Mouse (Mus musculus): ENCODE measurements around the gene Tmppe. TPM values are rescaled to one million over a fixed set of nuclear protein-coding genes. Genes with fewer than 3 reads are reported as not detected.

Gene Tmppe
- polyA plus RNA-seq, 1 experiment from 2014 or later, result 8.7 TPM

- Histone ChIP-seq H3K9ac (replicated peaks) (no peak overlapping the region), H3K9me3 (no peaks in the 10 kb centered on the region), H3K27me3 (no peaks in the 10 kb centered on the region), H3K27ac (replicated peaks) (no peak overlapping the region), H3K4me3 (no peak overlapping the region), H3K4me1 (no peaks in the 10 kb centered on the region), H3K4me2 (replicated peaks) (no peak overlapping the region), H3K36me3 (peaks cover 7% of the 10 kb centered on the region; the same call in 1 of the 2 replicates)
- ATAC-seq (ENCODE audit: low FRiP score, low read depth), result no peak
- WGBS, result 84% methylated on average over 7 of the region's 7 CpGs
These were observed 50.7 kb downstream of the Tmppe start for GRCm38 (mm10) chr9:114451615-114452014.

GRCm38 (mm10) chr9:114452418-114452817, 51.5 kb downstream of the Tmppe start:
- no peaks in the 10 kb centered on the region for H3K4me1 ChIP-seq
- H3K9me3 ChIP-seq, result no peaks in the 10 kb centered on the region
- H3K27me3 ChIP-seq, result no peaks in the 10 kb centered on the region
- H3K27ac ChIP-seq (replicated peaks), result no peak overlapping the region
- no peak overlapping the region for H3K4me2 ChIP-seq (replicated peaks)
- H3K36me3 ChIP-seq, result peaks cover 14% of the 10 kb centered on the region
- 92% methylated on average over 6 of the region's 6 CpGs for WGBS
- no peak overlapping the region for H3K4me3 ChIP-seq
- H3K9ac ChIP-seq (replicated peaks), result no peak overlapping the region
- ATAC-seq (ENCODE audit: low FRiP score, low read depth), result no peak

- Histone ChIP-seq H3K4me2 (replicated peaks) (no peak overlapping the region), H3K9me3 (no peaks in the 10 kb centered on the region), H3K36me3 (peaks cover 14% of the 10 kb centered on the region), H3K4me1 (no peaks in the 10 kb centered on the region), H3K4me3 (no peak overlapping the region), H3K9ac (replicated peaks) (no peak overlapping the region), H3K27me3 (no peaks in the 10 kb centered on the region), H3K27ac (replicated peaks) (no peak overlapping the region)
- no peak for ATAC-seq (ENCODE audit: low FRiP score, low read depth)
- WGBS, result 73% methylated on average over 2 of the region's 2 CpGs
These were observed 54.5 kb downstream of the Tmppe start for GRCm38 (mm10) chr9:114455420-114455819.

Other genes starting within 250 kb of the Tmppe start
- gene Bcl2a1c, start 71.0 kb upstream of the Tmppe start, polyA plus RNA-seq (2016; fragmentation: Nextera tagmentation; extraction: Ambion mirVana), result not detected in 2 replicates
- gene Crtap, start 10.4 kb upstream of the Tmppe start, polyA plus RNA-seq (2016; fragmentation: Nextera tagmentation; extraction: Ambion mirVana), result 40.0 and 48.3 TPM in 2 replicates
- 23.0 and 24.6 TPM in 2 replicates for gene Glb1, start within 50 bp of the Tmppe start, polyA plus RNA-seq (2016; fragmentation: Nextera tagmentation; extraction: Ambion mirVana)
- gene Ccr4, start 103.8 kb downstream of the Tmppe start, polyA plus RNA-seq (2016; fragmentation: Nextera tagmentation; extraction: Ambion mirVana), result not detected in 2 replicates
- gene C130032M10Rik, start 114.6 kb downstream of the Tmppe start, polyA plus RNA-seq (2016; fragmentation: Nextera tagmentation; extraction: Ambion mirVana), result 0.43 and 0.45 TPM in 2 replicates
- 0.61 and 0.80 TPM in 2 replicates for gene Trim71, start 163.3 kb downstream of the Tmppe start, polyA plus RNA-seq (2016; fragmentation: Nextera tagmentation; extraction: Ambion mirVana)
- gene Cnot10, start 239.1 kb downstream of the Tmppe start, polyA plus RNA-seq (2016; fragmentation: Nextera tagmentation; extraction: Ambion mirVana), result 66.8 and 71.1 TPM in 2 replicates